Mouse (Mus musculus) leukemia stem cell, adult 10-12 weeks (primary cell): ENCODE results near the gene Lor. TPM values are rescaled to one million over a fixed set of nuclear protein-coding genes. Genes with fewer than 3 reads are reported as not detected.

Experiments used
- polyA plus RNA-seq: library from polyadenylated mRNA; stranded (reverse); fragments of >175 nt; gene quantifications from 2 replicates; pipeline ENCODE4 v1.2.3, GENCODE M21; 2012; ENCODE audit warnings: low replicate concordance

Gene Lor
- not detected in 2 replicates for polyA plus RNA-seq

DNA sequence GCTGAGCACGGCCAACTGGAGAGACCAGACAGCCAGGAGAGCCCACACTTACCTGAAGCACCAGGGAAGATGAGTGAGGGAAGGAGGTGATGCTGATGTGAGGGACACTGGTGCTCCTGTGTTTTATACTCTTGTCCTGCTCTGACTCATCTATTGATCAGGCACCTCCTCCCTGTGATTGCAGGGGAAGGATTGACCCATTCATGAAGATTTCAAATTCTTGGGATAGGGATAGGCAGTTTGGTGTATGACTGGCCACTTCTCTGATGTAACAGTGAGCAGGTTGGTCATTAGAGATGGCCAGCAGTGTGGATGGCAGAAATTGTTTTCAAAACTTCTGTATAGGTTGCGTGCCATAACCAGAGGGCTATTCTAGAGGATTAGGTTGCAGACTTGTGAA is at the start of gene Lor:
Lor (minus strand) TSS at position 101 of the 400 bp plus-strand sequence.

DNA sequence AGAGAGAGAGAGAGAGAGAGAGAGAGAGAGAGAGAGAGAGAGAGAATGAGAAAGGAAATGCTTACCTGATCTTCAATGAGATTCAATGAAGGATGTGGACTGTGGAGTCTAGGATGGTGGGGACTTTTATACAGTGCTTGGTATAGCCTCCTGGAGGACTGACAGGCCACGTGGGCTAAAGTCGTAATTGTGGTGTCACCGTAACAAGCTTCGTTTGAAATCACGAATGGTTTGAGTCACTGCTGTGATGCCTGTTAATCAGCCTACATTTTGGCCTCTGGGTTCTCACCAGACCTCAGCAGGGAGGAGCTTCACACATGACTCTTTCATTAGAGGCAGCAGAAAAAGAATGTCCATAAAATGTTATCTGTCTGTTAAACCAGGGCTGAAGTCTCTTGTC is 40.9 kb upstream of the Lor start, which contains the start of gene Prr9:
Prr9 (minus strand) TSS at position 101 of the 400 bp plus-strand sequence.

Other genes starting within 250 kb of the Lor start
- not detected in 2 replicates for gene Pglyrp3, start 68.6 kb downstream of the Lor start, polyA plus RNA-seq
- gene Prr9, start 40.8 kb upstream of the Lor start, polyA plus RNA-seq, result not detected in 2 replicates
- gene Lelp1, start 59.6 kb upstream of the Lor start, polyA plus RNA-seq, result not detected in 2 replicates
- gene Sprr2a1, start 132.7 kb upstream of the Lor start, polyA plus RNA-seq, result not detected in 2 replicates
- gene Sprr2a2, start 132.8 kb upstream of the Lor start, polyA plus RNA-seq, result not detected in 2 replicates
- gene Sprr2a3, start 202.3 kb upstream of the Lor start, polyA plus RNA-seq, result not detected in 2 replicates
- not detected in 2 replicates for gene Sprr2b, start 233.5 kb upstream of the Lor start, polyA plus RNA-seq